Mouse (Mus musculus): ENCODE measurements around the gene Mfng. TPM values are rescaled to one million over a fixed set of nuclear protein-coding genes. Genes with fewer than 3 reads are reported as not detected.

Gene Mfng
- polyA plus RNA-seq, 1 experiment = 15.5 TPM

DNA sequence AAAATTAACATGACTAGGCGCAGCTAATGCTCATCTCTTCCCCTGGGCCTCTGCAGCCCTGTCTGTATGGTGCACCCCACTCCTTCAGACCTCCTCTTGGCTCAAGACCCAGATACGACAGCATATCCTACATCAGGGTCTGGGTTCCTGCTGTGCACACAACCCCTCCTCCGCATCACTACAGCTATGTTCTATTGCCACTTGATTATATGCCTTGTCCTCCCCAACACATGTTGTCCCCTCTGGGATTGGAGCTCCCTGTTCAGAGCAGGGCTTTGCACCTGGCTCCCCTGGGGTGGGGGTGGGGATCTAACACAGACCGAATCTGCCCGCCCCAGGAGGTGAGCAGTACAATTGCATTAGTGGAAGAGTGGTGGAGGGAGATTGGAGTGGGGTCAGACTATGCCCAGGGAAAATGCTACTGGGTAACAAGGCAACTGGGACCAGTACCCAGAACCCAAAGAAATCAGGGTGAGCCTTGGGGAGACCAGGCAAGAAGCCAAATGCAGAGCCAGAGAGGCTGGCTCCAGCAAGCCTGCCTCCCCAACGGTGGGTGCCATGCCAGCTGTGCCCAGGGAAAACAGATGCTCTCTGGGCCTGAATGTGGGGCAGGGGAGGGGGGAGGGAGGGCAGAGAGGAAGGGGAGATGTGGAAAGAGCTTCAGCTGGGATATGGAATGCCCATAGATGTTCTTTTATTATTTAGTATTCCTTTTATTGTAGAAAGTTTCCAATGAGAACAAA is 22.5 kb downstream of the Mfng start:
- WGBS = 82% methylated on average over 6 of the region's 6 CpGs
- Histone ChIP-seq H3K4me3 (replicated peaks; ENCODE audit: control insufficient read depth, low read depth, low read length) (no peak overlapping the region), H3K4me1 (ENCODE audit: control insufficient read depth, insufficient read depth, low read length) (peaks cover 2% of the 10 kb centered on the region), H3K27ac (ENCODE audit: control insufficient read depth, insufficient read depth, low read depth, low read length, poor library complexity) (no peak overlapping the region)
- no peak for TF ChIP-seq CTCF (IDR thresholded peaks at IDR 0.05; ENCODE audit: control insufficient read depth, insufficient read depth, low read length)
- TF ChIP-seq POLR2A (IDR thresholded peaks at IDR 0.05; ENCODE audit: borderline replicate concordance, control insufficient read depth, low read depth, low read length) = no peak

GRCm38 (mm10) chr15:78749855-78750254 is 23.4 kb downstream of the Mfng start:
- WGBS = 89% methylated on average over 5 of the region's 5 CpGs
- no peak overlapping the region for H3K4me3 ChIP-seq (replicated peaks; ENCODE audit: control insufficient read depth, low read depth, low read length)
- H3K4me1 ChIP-seq (ENCODE audit: control insufficient read depth, insufficient read depth, low read length) = peaks cover 2% of the 10 kb centered on the region
- TF ChIP-seq CTCF (IDR thresholded peaks at IDR 0.05; ENCODE audit: control insufficient read depth, insufficient read depth, low read length) = no peak
- TF ChIP-seq POLR2A (IDR thresholded peaks at IDR 0.05; ENCODE audit: borderline replicate concordance, control insufficient read depth, low read depth, low read length) = no peak
- H3K27ac ChIP-seq (ENCODE audit: control insufficient read depth, insufficient read depth, low read depth, low read length, poor library complexity) = no peak overlapping the region

DNA sequence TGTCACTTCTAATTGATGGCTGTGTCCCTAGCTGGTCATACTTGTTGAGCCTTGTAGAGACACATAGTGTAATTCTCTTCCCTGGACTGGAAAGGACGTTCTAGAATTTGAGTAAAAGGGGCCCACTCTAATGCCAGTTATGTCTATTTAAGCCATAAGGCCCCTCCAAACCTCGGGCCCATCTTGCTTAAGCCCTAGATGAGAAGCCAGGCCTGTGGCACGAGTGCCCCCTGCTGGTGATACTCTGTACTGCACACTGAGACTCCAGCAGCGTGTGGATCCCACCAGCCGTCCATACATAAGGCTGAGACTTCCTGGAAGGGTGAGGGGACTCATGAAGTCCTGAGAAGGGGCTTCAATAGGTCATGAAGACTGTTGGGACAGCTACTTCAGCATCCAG is 29.1 kb downstream of the Mfng start:
- peak; percentile 99 for TF ChIP-seq CTCF (IDR thresholded peaks at IDR 0.05; ENCODE audit: control insufficient read depth, insufficient read depth, low read length)
- no peak for TF ChIP-seq POLR2A (IDR thresholded peaks at IDR 0.05; ENCODE audit: borderline replicate concordance, control insufficient read depth, low read depth, low read length)
- Histone ChIP-seq H3K4me1 (ENCODE audit: control insufficient read depth, insufficient read depth, low read length) (no peaks in the 10 kb centered on the region), H3K4me3 (replicated peaks; ENCODE audit: control insufficient read depth, low read depth, low read length) (no peak overlapping the region), H3K27ac (ENCODE audit: control insufficient read depth, insufficient read depth, low read depth, low read length, poor library complexity) (no peak overlapping the region)
- WGBS = 8% methylated on average over 5 of the region's 5 CpGs

DNA sequence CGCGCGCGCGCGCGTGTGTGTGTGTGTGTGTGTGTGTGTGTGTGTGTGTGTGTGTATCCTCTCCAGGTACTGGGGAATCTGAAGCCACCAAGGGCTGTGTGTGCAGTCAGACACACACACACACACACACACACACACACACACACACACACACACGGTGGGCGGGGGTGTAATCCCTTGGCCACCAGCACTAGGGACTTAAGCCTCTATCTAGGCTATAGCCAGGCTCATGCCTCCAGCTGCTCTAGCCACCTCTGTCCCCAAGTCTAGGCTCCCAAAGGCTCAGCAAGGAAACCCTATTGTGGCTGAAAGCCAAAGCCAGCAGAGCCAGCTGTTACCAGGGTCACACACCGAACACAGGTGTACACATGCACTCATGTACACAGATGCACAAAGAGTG is 30.4 kb downstream of the Mfng start:
- H3K4me3 ChIP-seq (replicated peaks; ENCODE audit: control insufficient read depth, low read depth, low read length) = no peak overlapping the region
- H3K27ac ChIP-seq (ENCODE audit: control insufficient read depth, insufficient read depth, low read depth, low read length, poor library complexity) = no peak overlapping the region
- 77% methylated on average over 9 of the region's 10 CpGs for WGBS
- no peaks in the 10 kb centered on the region for H3K4me1 ChIP-seq (ENCODE audit: control insufficient read depth, insufficient read depth, low read length)
- TF ChIP-seq POLR2A (IDR thresholded peaks at IDR 0.05; ENCODE audit: borderline replicate concordance, control insufficient read depth, low read depth, low read length) = no peak
- TF ChIP-seq CTCF (IDR thresholded peaks at IDR 0.05; ENCODE audit: control insufficient read depth, insufficient read depth, low read length) = no peak

DNA sequence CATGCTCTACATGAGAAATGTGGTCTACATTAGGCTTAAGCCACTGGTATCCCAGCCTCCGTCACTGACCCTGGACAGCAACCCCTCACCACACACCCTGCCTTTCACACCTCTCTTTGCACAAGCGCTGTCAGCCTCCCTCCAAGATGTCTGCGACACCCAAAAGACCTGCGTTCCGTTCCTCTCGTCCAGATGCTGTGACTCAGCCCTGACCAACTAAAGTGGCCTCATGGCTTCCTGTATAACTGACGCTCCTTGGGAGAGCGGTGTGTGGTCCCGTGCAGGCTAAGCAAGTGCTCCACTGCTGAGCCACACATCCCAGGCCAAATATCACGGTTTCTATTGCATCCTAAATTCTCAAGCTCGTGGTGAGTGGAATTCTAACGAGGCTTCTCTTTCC is 32.6 kb downstream of the Mfng start:
- TF ChIP-seq CTCF (IDR thresholded peaks at IDR 0.05; ENCODE audit: control insufficient read depth, insufficient read depth, low read length) (no peak), POLR2A (IDR thresholded peaks at IDR 0.05; ENCODE audit: borderline replicate concordance, control insufficient read depth, low read depth, low read length) (no peak)
- no peak overlapping the region for H3K4me3 ChIP-seq (replicated peaks; ENCODE audit: control insufficient read depth, low read depth, low read length)
- WGBS = 12% methylated on average over 12 of the region's 12 CpGs
- H3K4me1 ChIP-seq (ENCODE audit: control insufficient read depth, insufficient read depth, low read length) = no peaks in the 10 kb centered on the region
- no peak overlapping the region for H3K27ac ChIP-seq (ENCODE audit: control insufficient read depth, insufficient read depth, low read depth, low read length, poor library complexity)

DNA sequence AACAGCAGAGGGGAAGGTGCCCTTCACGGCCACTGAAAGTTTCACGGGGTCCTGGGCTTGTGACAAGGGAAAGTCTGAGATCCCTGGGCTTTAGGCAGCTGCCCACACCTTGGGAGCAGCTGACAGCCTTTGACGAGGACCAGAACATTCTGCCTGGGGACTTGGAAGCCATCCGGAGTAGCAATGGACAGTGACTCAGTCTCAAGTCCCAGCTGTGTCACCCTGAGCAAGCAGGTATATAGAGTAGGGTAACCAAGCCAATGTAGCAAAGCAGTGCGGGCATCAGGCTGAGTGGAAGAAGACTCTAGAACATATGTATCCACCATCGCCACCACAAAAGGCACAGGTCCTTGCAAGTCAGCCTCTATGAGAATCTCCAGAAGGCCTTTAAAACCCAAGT is 36.1 kb downstream of the Mfng start:
- 60% methylated on average over 6 of the region's 6 CpGs for WGBS
- no peaks in the 10 kb centered on the region for H3K4me1 ChIP-seq (ENCODE audit: control insufficient read depth, insufficient read depth, low read length)
- no peak overlapping the region for H3K27ac ChIP-seq (ENCODE audit: control insufficient read depth, insufficient read depth, low read depth, low read length, poor library complexity)
- TF ChIP-seq CTCF (IDR thresholded peaks at IDR 0.05; ENCODE audit: control insufficient read depth, insufficient read depth, low read length) = no peak
- TF ChIP-seq POLR2A (IDR thresholded peaks at IDR 0.05; ENCODE audit: borderline replicate concordance, control insufficient read depth, low read depth, low read length) = no peak
- H3K4me3 ChIP-seq (replicated peaks; ENCODE audit: control insufficient read depth, low read depth, low read length) = no peak overlapping the region

DNA sequence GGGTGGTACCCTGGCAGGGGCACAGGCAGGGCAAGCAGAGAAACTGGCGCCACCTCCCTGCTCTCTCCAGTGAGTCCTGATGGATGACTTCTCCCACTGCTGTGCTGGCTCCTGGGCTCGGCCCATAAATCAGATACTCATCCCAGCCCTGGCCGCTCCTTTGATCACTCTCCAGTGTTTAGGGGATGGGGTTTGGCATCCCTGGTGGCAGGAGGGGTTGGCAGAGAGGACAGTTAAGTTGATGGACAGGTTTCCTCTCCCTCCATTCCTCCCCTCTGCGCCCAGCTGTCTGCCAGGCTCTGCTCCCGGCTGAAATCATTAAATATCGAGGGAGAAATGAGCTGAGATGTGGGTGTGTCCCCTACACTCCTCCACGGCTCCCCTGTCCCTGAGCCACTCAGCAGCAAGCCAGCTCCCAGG is 36.6 kb downstream of the Mfng start:
- H3K4me3 ChIP-seq (replicated peaks; ENCODE audit: control insufficient read depth, low read depth, low read length) = no peak overlapping the region
- WGBS = 51% methylated on average over 7 of the region's 7 CpGs
- no peaks in the 10 kb centered on the region for H3K4me1 ChIP-seq (ENCODE audit: control insufficient read depth, insufficient read depth, low read length)
- no peak overlapping the region for H3K27ac ChIP-seq (ENCODE audit: control insufficient read depth, insufficient read depth, low read depth, low read length, poor library complexity)
- TF ChIP-seq CTCF (IDR thresholded peaks at IDR 0.05; ENCODE audit: control insufficient read depth, insufficient read depth, low read length) = no peak
- no peak for TF ChIP-seq POLR2A (IDR thresholded peaks at IDR 0.05; ENCODE audit: borderline replicate concordance, control insufficient read depth, low read depth, low read length)

- WGBS = 72% methylated on average over 3 of the region's 3 CpGs
- Histone ChIP-seq H3K4me1 (ENCODE audit: control insufficient read depth, insufficient read depth, low read length) (no peaks in the 10 kb centered on the region), H3K4me3 (replicated peaks; ENCODE audit: control insufficient read depth, low read depth, low read length) (no peak overlapping the region), H3K27ac (ENCODE audit: control insufficient read depth, insufficient read depth, low read depth, low read length, poor library complexity) (no peak overlapping the region)
- TF ChIP-seq POLR2A (IDR thresholded peaks at IDR 0.05; ENCODE audit: borderline replicate concordance, control insufficient read depth, low read depth, low read length) (no peak), CTCF (IDR thresholded peaks at IDR 0.05; ENCODE audit: control insufficient read depth, insufficient read depth, low read length) (no peak)
Observed at GRCm38 (mm10) chr15:78736181-78736579, 37.1 kb downstream of the Mfng start.

Measured in bone marrow, adult 2 months (tissue).